Mouse (Mus musculus) heart, adult 18-20 months (tissue): ENCODE measurements around the gene Irf2. TPM values are rescaled to one million over a fixed set of nuclear protein-coding genes. Genes with fewer than 3 reads are reported as not detected.

ENCODE experiments used
- DNase-seq, 2 experiments: peaks; one replicate each; pipeline ENCODE4 v3.0.0; 2021 to 2022; ENCODE audit warnings: mixed read lengths in 1 of 2
- total RNA-seq, 2 experiments: library from RNA; stranded (reverse); gene quantifications; 2 replicates each; pipeline ENCODE4 v1.2.3; 2021

Gene Irf2
- total RNA-seq, 2 experiments from 2014 or later: 31.2 to 40.1 TPM

DNA sequence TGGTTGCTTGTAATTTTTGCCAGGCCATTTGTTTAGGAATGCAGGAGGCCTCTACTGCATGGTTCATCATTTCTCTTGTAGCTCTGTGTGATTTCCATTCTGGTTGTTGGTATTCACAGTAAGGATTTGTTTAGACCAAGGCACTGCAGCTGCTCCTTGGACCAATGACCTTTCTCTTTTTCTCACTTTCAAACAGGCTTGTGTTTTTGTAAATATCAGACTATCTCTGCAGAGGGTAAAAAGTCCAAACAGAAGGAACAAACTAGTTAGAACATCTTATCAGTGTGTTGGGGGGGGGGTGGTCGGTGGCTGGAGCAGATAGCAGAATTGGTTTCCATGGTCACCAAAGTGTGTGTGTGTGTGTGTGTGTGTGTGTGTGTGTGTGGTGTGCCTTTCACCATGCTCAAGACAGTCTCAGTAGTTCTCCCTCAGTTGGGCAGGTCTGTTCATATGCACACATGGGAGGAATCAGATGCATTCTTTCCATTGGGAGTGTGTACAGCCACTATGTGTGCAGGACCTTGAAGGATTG lies 61.7 kb downstream of the Irf2 start:
- DNase-seq: no peak

DNA sequence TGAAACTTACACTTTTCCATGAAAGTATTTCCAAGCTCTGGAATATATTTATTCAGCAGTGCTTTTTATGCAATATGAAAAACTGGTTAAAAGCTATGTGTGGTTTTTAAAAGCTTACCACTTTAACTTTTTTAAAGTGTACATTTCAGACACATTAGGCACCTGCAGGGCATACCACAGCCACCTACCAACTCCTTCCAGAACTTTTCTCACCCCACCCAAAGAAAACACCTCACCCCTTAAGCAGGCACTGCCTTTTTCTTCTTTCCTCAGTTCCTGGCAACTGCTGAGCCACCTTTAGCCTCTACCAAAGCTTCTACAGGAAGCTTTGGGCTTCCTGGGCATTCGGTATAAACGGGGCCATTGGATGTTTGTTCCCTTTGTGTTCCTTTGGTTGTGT lies 62.5 kb downstream of the Irf2 start:
- no peak for DNase-seq

DNA sequence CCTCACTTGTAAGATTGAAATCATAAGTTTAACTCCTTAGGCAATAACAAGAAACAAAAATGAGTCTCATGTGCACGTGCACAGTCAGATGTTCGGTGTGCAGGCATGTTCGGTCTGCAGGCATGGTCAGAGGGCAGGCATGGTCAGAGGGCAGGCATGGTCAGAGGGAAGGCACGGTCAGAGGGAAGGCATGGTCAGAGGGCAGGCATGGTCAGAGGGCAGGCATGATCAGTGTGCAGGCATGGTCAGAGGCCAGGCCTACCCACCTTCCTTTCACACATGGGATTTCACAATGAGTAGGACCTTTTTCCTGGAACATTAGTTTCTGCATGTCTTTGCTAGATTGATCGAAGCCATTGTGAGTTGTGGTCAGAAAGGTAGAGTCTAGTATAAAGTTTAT lies 65.2 kb downstream of the Irf2 start:
- DNase-seq: no peak

DNA sequence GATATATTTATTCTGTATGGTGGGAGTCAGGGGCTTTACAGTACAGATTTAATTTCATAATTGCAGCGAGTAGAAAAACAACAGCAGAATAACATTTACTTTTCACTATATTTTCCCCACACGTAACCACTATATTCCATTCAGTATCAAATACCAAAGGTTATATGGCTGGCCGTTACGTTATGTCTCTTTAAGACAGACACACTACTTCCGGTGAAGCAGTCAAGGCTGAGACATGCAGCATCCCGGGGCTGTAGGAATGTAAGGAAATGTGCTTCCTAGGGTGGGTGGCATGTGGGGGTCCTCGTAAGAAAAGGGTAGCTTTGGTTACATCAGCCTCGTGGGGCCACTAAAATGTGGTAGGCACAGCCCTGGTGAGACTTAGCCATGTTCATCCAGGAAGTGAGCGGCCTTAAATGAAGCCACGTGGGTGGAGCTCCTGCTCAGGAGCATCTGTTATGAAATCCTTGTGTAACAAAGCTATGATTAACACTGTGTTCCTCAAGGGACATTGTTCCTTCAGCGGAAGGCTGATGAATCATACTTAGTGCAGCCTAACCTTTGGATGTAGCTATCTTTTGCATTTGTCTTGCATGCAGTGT lies 71.6 kb downstream of the Irf2 start:
- peak; percentile 54 to 72 for DNase-seq

DNA sequence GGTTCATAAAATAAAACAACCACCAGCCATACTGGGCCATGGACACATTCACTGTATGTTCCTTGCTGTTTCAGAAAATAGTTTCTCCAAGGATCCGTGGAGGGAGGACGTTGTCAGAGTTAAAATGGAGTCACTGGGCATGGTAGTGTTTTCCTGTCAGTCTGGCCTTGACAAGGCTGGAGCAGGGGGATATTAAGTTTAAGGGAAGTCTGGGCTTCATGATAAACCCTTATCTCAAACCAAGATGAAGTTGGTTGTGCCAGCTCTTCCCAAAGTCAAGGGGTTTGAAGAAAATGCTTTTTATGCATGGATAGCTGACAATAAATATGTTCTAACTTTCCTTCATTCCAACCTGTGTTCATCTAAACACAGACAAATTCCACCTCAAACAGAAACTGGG lies 72.4 kb downstream of the Irf2 start:
- DNase-seq: no peak

DNA sequence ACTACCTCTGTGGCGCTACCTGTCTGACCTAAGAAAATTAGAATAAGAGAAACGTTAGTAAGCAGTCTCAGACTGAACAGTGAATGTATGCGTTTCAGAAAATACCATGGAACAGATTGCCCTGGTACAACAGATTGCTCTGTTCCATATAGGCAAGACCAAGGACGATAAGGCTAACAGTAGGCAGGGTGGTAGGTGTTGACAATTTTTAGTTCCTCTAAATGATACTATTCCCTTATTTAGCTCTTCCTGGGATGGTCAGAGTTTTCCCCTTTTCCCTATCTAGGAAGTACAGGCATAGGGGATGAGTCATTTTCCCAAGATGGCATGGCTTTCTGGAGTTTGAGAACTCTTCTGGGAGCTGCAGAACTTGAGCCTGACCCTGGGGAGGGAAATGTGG lies 73.4 kb downstream of the Irf2 start:
- DNase-seq: no peak

DNA sequence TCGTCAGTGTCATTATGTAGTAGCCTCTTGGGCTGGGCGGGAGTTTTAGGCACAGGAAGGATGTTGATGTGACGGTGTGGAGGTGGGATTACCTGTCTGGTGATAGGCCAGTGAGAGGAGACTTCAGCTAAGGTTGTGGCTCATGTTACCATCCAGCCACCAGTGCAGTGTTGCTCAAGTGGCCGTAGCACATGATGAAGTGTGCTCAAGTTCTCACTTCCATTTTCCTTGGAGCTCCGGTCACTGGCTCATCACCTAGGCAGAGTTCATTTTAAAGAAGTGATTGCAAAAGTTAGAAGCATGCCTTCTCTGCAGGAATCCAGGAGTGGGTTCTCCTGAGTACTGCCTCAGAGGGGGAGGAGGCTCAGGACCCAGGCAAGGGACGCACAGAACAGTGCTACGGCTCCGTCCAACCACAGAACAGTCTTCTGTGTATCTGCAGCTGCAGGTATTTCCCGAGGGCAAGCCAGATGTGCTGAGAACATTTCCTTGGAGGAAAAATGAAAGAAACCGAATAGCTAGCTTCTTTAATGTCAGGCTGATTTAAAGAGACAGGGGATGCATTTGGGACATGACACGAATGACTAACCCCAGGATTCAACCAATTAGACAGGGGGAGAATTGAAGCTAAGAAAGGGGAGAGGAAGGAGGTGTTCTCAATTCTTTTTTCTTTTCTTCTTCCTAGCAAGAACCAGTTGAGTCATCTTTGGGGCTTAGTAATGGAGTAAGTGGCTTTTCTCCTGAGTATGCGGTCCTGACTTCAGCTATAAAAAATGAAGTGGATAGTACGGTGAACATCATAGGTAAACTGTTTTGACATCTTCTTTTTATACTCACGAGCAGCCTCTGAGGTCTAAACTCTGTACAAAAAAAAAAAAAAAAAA lies 78.8 kb downstream of the Irf2 start:
- no peak for DNase-seq

DNA sequence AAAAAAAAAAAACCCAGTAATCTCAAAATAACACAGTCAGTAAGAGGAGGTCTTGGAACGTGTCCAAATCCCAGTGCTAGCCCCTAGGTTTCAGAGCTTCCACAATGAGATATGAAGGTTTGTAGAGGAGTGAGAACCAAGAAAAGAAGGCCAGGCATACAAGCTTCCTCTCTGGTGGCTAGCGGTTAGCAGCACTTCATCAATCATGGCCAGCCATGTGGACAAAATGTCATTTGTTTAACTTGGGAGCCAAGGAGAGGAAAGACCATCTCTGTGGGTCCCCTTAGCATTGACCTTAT lies 79.4 kb downstream of the Irf2 start:
- no peak for DNase-seq

DNA sequence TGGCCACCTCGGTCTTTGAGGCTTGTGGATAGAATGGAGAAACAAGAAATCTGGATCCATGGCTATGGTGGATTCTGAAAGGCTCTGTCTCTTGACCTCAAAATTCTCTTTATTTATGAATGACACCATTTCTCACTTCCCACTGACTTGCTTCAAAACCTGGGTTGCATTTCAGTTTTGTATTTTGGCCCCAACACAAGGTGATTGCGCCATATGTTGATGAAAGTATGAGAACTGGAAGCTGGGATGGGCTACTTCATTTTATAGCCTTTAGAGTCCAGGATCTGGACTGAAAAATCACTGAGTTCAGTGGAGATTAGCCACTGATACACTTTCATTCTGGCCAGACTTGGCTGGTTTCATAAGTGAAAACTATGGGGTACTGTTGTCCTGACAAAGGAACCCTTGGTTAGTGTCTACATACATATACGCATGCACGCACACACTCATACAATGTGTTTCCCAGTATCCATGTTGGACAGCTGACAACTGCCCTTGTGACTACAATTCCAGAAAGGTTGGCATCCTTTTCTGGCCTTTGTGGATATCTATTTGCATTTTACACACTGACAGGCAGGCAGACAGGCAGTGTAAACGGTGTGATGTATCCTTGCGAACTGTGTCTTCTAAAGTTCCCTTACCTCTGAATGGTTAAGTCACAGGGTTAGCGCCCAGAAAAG lies 89.3 kb downstream of the Irf2 start:
- DNase-seq: no peak

DNA sequence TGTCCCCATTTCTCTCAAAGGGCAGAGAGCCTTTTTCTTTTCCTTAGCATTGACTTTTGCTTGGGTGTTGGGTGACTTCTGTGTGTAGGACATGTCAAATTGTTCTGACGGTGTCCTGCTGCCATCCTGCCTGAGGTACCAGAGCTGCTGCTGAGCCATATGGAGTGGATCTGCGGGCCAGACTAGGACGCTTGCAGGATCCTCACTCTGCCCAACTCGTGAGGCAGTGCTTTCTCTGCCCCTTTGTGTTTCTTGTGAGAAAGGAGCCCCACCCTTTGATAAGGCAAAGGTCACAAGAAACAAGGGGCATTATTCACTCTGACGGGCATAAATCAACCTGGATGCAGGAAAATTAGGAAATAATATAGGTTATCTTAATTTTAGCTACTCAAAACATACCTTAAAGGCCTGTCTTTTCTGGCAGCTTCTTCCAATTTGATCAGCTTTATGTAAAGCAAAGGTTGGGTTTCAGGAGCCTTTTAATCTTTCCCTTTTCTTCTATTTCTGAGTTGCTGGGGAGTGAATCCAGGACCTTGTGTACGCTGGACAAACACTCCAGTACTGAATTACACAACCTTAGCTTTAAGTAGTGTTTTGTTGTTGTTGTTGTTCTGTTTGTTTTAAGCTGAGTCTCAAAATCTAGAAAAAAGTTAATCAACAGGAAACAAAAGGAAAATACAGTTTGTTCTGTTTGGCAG lies 90.0 kb downstream of the Irf2 start:
- DNase-seq: no peak

DNA sequence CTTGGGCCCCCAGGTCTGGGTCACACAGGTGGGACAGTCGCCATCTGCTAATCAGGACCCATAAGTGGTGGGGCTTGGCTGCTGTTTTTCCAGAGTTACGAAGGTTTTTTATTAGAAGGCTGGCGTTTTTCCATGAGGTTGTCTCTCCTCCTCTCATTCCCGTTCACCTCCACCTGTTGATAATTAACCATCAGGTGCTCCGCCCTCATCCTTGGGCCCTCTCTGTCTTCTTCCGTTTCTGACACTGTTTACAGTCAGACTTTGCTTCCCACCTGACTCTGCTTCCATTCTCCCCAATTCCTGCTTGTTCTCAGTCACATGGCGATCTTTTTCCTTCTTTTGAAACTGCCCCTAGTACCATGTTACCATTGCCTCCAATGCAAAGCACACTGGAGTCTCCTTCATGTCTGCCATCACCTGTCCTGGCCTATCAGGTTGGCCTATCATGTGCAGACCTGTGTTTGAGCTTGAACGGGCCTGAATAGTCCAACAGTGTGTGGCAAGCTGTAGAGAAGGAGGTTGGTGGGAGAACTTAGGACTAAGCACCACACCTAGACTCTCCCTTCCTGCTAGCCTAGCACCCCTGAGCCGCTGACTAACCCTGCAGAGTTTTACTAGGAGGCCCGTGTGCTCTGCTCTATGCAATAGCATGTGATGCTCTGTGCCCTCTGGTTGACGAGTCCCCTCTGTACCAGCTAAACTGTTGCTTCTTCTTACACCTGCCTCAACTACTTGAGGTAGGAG lies 90.8 kb downstream of the Irf2 start:
- no peak for DNase-seq

DNA sequence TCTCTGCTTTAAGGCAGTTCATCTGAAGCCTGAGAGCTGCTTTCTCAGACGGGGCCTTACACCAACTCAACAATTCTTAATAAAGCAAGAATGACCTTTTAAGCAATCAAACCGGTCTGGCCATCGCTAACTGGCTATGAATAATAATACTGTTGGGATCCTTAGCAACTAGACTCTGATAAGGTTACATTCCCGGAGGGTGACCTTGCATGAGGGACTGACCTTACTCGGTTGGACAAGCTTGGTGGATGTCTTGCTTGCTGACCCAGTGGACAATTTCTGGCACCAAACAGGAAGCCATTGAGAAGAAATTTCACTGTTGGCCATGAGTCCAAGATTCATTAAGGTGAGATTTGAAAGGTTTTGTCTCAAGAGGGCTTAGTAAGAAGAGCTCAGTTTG lies 92.4 kb downstream of the Irf2 start:
- DNase-seq: no peak

DNA sequence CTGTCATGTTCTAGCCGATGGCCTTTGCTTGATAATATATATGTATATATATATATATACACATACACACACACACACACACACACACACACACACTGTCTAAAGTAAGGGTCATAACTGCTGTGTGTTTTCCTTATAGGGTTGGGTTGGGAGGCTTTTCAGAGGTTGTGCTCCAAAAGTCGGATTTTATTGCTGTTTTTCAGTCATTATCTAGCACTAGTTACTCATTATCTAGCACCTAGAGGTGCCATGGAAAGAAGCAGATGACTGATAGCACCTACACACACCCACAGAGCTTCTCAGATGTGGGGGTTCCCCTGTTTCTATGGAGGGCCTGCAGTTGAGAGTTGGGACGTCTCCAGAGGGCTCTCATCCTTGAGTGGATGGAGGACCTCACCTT lies 92.9 kb downstream of the Irf2 start:
- no peak for DNase-seq

DNA sequence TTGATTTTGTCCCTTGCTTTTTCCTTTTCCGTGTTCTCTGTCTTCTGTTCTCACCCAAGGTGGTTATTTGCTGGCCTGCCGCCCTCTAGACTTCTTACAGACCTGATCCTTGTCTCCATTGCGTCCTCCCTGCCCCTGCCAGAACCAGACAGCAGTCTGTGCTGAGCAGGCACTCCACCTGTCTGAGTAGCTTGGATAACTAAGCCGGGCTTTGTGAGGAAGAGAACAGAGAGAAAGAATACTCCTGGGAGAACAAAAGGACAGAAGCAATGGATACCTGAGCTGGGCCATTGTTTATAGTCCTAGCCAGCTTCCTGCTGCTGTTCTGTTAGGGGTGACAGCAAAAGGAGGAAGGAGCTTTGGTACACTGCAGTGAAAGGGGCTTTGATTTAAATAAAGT lies 94.2 kb downstream of the Irf2 start:
- DNase-seq: no peak

DNA sequence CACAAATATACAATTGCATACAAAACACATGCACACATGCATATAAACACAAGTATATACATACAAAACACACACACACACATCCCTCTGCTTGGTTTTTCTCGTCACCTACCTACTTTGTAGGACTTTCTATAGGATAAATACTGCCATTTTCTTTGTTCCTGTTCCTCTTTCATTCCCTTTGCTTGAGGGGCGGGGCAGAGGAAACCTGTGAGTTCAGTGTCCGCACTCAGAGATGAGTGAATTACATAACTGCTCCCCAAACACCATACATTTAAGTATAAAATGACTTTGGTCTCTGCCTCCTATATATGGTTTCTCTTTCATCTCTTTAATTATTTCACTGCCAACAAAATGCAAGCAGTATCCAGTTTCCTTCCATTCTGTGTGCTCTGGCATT lies 94.9 kb downstream of the Irf2 start:
- no peak for DNase-seq

DNA sequence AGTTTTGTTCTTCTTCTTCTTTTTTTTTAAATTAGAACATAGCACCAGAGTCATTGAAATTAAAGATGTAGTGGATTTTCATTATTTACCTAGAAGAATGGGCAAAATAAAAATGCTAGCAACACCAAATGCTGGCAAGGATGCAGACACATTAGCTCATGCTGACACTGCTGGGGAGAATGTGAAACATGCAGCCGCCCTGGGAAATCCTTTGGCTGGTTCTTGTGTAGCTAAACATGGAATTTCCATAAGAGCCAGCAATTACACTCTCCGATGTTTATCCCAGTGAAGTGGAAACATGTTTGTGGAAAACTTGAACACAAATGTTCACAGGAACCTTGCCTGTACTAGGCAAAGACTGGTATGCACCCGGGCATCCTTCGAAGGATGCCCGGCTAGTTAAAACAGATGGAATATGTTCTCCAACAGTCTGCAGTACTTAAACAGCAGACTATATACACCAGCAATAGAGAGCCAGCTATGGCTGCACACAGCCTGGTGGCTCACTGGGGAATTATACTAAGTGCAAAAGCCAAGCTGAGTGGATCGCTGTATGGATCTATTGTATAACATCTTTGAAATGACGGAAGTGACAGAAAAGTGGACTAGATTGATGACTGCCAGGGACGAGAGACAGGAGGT lies 96.6 kb downstream of the Irf2 start:
- DNase-seq: peak in 1 of 2 experiments; percentile 51

DNA sequence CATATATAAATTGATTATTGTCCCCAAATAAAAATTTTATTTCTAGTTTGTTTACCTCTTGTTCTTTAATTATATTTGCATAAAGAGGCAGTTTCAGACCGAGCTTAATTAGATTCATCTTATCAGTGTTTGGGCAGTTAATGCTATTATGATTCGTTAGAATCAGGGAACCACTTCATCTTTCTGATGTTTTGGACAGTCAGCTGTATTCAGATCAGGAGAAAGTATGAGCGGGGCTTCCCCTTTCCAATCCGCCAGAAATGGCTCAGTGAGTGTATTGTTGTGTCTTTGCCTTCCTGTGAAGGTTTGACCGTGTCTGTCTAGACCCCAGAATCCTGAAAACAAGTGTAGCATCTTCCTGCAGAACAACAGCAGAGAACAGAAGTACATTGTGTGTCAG lies 97.4 kb downstream of the Irf2 start:
- DNase-seq: no peak

DNA sequence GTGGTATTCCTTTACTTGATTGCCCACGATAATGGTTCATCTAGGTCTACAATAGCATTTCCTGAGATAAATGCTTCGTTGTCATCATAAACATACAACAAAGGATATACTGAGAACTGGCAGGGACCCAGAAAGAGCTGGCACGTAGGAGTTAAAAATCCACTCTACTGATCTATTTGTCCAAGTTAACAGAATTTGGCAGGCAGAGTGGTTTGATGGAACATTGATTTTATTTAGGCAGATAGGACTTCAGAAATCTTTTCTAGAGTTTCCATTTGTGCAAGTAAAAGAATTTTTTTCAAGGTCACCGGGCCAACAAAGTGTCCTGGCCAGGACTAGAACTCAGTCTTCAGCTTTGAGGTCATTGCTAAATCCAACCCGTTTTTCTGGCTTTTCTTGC lies 98.5 kb downstream of the Irf2 start:
- no peak for DNase-seq

DNA sequence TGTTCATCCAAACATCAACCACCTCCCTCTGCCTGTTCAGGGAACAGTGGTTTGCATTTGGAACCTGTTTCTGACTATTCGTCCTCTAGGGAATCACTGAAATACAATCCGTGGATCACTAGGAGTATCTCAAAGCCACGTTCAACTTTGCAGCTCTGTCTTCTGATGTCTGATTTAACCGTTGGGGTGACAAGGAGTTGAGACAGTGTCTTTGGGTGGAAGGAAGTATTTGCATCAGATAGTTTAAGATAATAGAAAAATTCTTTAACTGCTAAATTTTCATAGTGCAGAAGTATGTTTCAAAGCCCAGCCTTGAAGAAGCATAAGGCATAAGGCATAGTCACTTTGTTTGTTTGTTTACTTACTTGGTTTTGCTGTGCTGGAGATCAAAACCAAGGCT lies 100.9 kb downstream of the Irf2 start:
- DNase-seq: no peak

DNA sequence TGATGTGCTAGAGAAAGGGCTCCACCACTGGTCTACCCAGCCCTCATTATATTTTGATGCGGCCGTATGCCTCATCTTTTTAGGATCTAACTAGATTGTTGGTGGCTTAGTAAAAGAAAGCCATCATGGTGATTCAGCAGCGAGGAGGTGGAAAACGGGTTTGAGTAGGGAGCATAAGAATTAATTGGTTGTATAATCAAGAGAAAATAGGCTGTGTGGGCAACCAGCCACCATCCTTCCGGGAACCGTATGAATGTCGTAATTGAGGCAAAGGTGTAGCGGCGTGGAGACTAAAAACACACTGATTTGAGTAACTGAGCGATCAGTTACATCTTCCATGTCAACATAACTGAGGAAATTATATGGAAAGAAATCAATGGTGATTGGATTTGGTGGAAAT lies 101.3 kb downstream of the Irf2 start:
- DNase-seq: no peak

DNA sequence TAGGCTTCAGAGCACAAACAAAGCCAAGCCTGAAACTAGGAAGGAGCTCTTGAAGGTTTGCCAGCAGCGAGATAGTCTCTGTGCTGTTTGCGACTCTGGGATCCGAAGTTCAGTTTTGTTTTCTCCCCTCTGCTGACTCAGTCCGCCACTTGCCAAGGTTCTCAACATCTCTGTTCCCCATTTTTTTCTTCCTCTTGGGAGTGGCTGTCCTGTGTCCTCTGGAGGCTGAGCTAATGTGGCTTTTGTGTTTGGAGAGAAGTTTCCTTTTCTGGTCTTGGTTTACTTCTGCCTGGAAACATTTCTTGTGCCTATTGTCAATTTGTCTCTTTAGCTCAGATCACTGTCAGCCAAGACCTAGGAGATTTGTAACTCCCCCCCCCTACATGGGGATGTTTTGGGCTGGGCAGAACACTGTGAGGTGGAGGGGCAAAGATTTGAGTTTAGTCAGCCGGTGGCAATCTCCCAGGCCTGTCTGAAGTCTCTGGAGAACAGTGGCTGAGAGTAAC lies 103.2 kb downstream of the Irf2 start:
- DNase-seq: peak; percentile 89 to 94
